Mouse (Mus musculus) bone marrow, adult 2 months (tissue): ENCODE measurements around the gene Gcm1.

ENCODE experiments used
- CTCF ChIP-seq: fragments of 200-500 bp; IDR thresholded peaks from 2 replicates; pipeline ENCODE4 v1.5.1; 2011; ENCODE audit warnings: low read length, control low read depth; ENCODE audit not compliant: control insufficient read depth, insufficient read depth
- POLR2A ChIP-seq: fragments of 200-500 bp; IDR thresholded peaks from 2 replicates; pipeline ENCODE4 v1.6.1; 2011; ENCODE audit warnings: low read depth, mild to moderate bottlenecking, control low read depth, low read length, borderline replicate concordance; ENCODE audit not compliant: control insufficient read depth

DNA sequence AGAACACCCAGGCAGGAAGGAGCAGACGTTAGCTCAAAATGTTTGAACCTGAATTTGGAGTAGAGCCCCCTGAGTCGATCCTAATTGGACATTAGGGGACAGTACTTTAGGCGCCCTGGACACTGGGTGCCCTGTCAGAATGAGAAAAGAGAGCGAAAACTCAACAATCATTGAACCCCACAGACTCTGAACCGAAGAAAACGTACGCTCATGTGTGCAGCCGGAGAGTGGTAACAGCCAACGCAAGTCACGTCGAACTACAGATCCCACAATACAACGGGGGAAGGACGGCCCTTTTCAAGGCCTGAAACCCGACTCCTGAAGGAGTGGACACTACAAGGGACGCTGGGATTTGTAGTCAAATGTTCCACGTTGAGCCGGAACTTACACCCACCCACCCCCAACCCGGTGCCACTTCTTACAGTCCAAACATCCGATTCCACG, 57.1 kb downstream of the Gcm1 start, which contains the start of the genes Fbxo9 and Ick:
- no peak for TF ChIP-seq CTCF
- no peak for TF ChIP-seq POLR2A
